Mouse (Mus musculus) small intestine, adult 2 months (tissue): ENCODE results near the gene Pax2.

Experiments used
- CTCF ChIP-seq: fragments of 200-500 bp; IDR thresholded peaks from 2 replicates; pipeline ENCODE4 v1.5.1; 2012; ENCODE audit warnings: low read depth, mild to moderate bottlenecking, control low read depth, inconsistent platforms, low read length, moderate library complexity, mixed read lengths; ENCODE audit not compliant: insufficient replicate concordance, insufficient read length; ENCODE audit errors: extremely low read depth
- POLR2A ChIP-seq: fragments of 200-500 bp; IDR thresholded peaks from 2 replicates; pipeline ENCODE4 v1.6.1; 2012; ENCODE audit warnings: low read depth, mild to moderate bottlenecking, control low read depth, inconsistent platforms, low read length, moderate library complexity

GRCm38 (mm10) chr19:44753361-44753760 is 2.5 kb upstream of the Pax2 start:
- TF ChIP-seq CTCF (no peak), POLR2A (no peak)
